Mouse (Mus musculus): Measurements from ENCODE around the gene Nfkbiz. TPM values are rescaled to one million over a fixed set of nuclear protein-coding genes. Genes with fewer than 3 reads are reported as not detected.

The Nfkbiz gene
- polyA plus RNA-seq, 1 experiment from 2014 or later, result 0.99 TPM

- ATAC-seq (no peak), DNase-seq (ENCODE audit: low spot score) (no peak)
- Histone ChIP-seq H3K27me3 (replicated peaks; ENCODE audit: control insufficient read depth, insufficient read depth, low read length) (no peaks in the 10 kb centered on the region), H3K4me1 (ENCODE audit: control insufficient read depth, insufficient read depth, low read length) (no peaks in the 10 kb centered on the region), H3K4me2 (ENCODE audit: low read length) (no peak overlapping the region), H3K4me3 (ENCODE audit: low read depth, low read length) (no peak overlapping the region), H3K36me3 (ENCODE audit: control insufficient read depth, insufficient read depth, low read length) (no peaks in the 10 kb centered on the region), H3K9me3 (replicated peaks; ENCODE audit: control insufficient read depth, low read length) (no peaks in the 10 kb centered on the region), H3K27ac (ENCODE audit: low read depth, low read length) (no peak overlapping the region), H3K9ac (ENCODE audit: low read length) (no peak overlapping the region)
- 86% methylated on average over 7 of the region's 7 CpGs for WGBS
Measured at GRCm38 (mm10) chr16:55798845-55799244, 39.9 kb downstream of the Nfkbiz start.

- ATAC-seq, result no peak
- no peaks in the 10 kb centered on the region for H3K9me3 ChIP-seq (replicated peaks; ENCODE audit: control insufficient read depth, low read length)
- WGBS, result 92% methylated on average over 7 of the region's 7 CpGs
- no peak for DNase-seq (ENCODE audit: low spot score)
- no peak overlapping the region for H3K4me3 ChIP-seq (ENCODE audit: low read depth, low read length)
- H3K27ac ChIP-seq (ENCODE audit: low read depth, low read length), result no peak overlapping the region
- no peak overlapping the region for H3K9ac ChIP-seq (ENCODE audit: low read length)
- no peaks in the 10 kb centered on the region for H3K36me3 ChIP-seq (ENCODE audit: control insufficient read depth, insufficient read depth, low read length)
- H3K4me2 ChIP-seq (ENCODE audit: low read length), result no peak overlapping the region
- no peaks in the 10 kb centered on the region for H3K4me1 ChIP-seq (ENCODE audit: control insufficient read depth, insufficient read depth, low read length)
- no peaks in the 10 kb centered on the region for H3K27me3 ChIP-seq (replicated peaks; ENCODE audit: control insufficient read depth, insufficient read depth, low read length)
Measured at GRCm38 (mm10) chr16:55790326-55790725, 48.4 kb downstream of the Nfkbiz start.

- Histone ChIP-seq H3K4me2 (ENCODE audit: low read length) (no peak overlapping the region), H3K4me3 (ENCODE audit: low read depth, low read length) (no peak overlapping the region), H3K27me3 (replicated peaks; ENCODE audit: control insufficient read depth, insufficient read depth, low read length) (no peaks in the 10 kb centered on the region), H3K27ac (ENCODE audit: low read depth, low read length) (no peak overlapping the region), H3K4me1 (ENCODE audit: control insufficient read depth, insufficient read depth, low read length) (no peaks in the 10 kb centered on the region), H3K9me3 (replicated peaks; ENCODE audit: control insufficient read depth, low read length) (no peaks in the 10 kb centered on the region), H3K9ac (ENCODE audit: low read length) (no peak overlapping the region), H3K36me3 (ENCODE audit: control insufficient read depth, insufficient read depth, low read length) (no peaks in the 10 kb centered on the region)
- no peak for ATAC-seq
- DNase-seq (ENCODE audit: low spot score), result no peak
- WGBS, result 62% methylated on average over 1 of the region's 1 CpGs
Measured at GRCm38 (mm10) chr16:55789291-55789690, 49.4 kb downstream of the Nfkbiz start.

- Histone ChIP-seq H3K9ac (ENCODE audit: low read length) (no peak overlapping the region), H3K4me2 (ENCODE audit: low read length) (no peak overlapping the region), H3K9me3 (replicated peaks; ENCODE audit: control insufficient read depth, low read length) (no peaks in the 10 kb centered on the region), H3K4me1 (ENCODE audit: control insufficient read depth, insufficient read depth, low read length) (no peaks in the 10 kb centered on the region), H3K27me3 (replicated peaks; ENCODE audit: control insufficient read depth, insufficient read depth, low read length) (no peaks in the 10 kb centered on the region), H3K36me3 (ENCODE audit: control insufficient read depth, insufficient read depth, low read length) (no peaks in the 10 kb centered on the region), H3K27ac (ENCODE audit: low read depth, low read length) (no peak overlapping the region), H3K4me3 (ENCODE audit: low read depth, low read length) (no peak overlapping the region)
- DNase-seq (ENCODE audit: low spot score) (no peak), ATAC-seq (no peak)
- whole genome bisulfite sequencing, result 85% methylated on average over 5 of the region's 5 CpGs
Measured at GRCm38 (mm10) chr16:55788671-55789070, 50.0 kb downstream of the Nfkbiz start.

- 94% methylated on average over 13 of the region's 13 CpGs for WGBS
Measured at GRCm38 (mm10) chr16:55787385-55788072, 51.2 kb downstream of the Nfkbiz start.

GRCm38 (mm10) chr16:55784379-55784778 is 54.3 kb downstream of the Nfkbiz start:
- Histone ChIP-seq H3K4me3 (ENCODE audit: low read depth, low read length) (no peak overlapping the region), H3K27ac (ENCODE audit: low read depth, low read length) (no peak overlapping the region), H3K4me1 (ENCODE audit: control insufficient read depth, insufficient read depth, low read length) (no peaks in the 10 kb centered on the region), H3K27me3 (replicated peaks; ENCODE audit: control insufficient read depth, insufficient read depth, low read length) (no peaks in the 10 kb centered on the region), H3K9ac (ENCODE audit: low read length) (no peak overlapping the region), H3K4me2 (ENCODE audit: low read length) (no peak overlapping the region), H3K9me3 (replicated peaks; ENCODE audit: control insufficient read depth, low read length) (no peaks in the 10 kb centered on the region), H3K36me3 (ENCODE audit: control insufficient read depth, insufficient read depth, low read length) (no peaks in the 10 kb centered on the region)
- DNase-seq (ENCODE audit: low spot score) (no peak), ATAC-seq (no peak)
- 75% methylated on average over 7 of the region's 7 CpGs for WGBS

More at GRCm38 (mm10) chr16:55787385-55788072, 51.2 kb downstream of the Nfkbiz start:
- Histone ChIP-seq H3K36me3 (ENCODE audit: control insufficient read depth, insufficient read depth, low read length) (no peaks in the 10 kb centered on the region), H3K4me1 (ENCODE audit: control insufficient read depth, insufficient read depth, low read length) (no peaks in the 10 kb centered on the region), H3K27ac (ENCODE audit: low read depth, low read length) (no peak overlapping the region), H3K9ac (ENCODE audit: low read length) (no peak overlapping the region), H3K4me3 (ENCODE audit: low read depth, low read length) (no peak overlapping the region), H3K4me2 (ENCODE audit: low read length) (no peak overlapping the region), H3K9me3 (replicated peaks; ENCODE audit: control insufficient read depth, low read length) (no peaks in the 10 kb centered on the region), H3K27me3 (replicated peaks; ENCODE audit: control insufficient read depth, insufficient read depth, low read length) (no peaks in the 10 kb centered on the region)
- ATAC-seq (no peak), DNase-seq (ENCODE audit: low spot score) (no peak)

GRCm38 (mm10) chr16:55783923-55784322 is 54.8 kb downstream of the Nfkbiz start:
- Histone ChIP-seq H3K27ac (ENCODE audit: low read depth, low read length) (no peak overlapping the region), H3K36me3 (ENCODE audit: control insufficient read depth, insufficient read depth, low read length) (no peaks in the 10 kb centered on the region), H3K9ac (ENCODE audit: low read length) (no peak overlapping the region), H3K4me3 (ENCODE audit: low read depth, low read length) (no peak overlapping the region), H3K9me3 (replicated peaks; ENCODE audit: control insufficient read depth, low read length) (no peaks in the 10 kb centered on the region), H3K4me2 (ENCODE audit: low read length) (no peak overlapping the region), H3K27me3 (replicated peaks; ENCODE audit: control insufficient read depth, insufficient read depth, low read length) (no peaks in the 10 kb centered on the region), H3K4me1 (ENCODE audit: control insufficient read depth, insufficient read depth, low read length) (no peaks in the 10 kb centered on the region)
- WGBS, result 86% methylated on average over 3 of the region's 3 CpGs
- DNase-seq (ENCODE audit: low spot score) (no peak), ATAC-seq (no peak)

- Histone ChIP-seq H3K4me1 (ENCODE audit: control insufficient read depth, insufficient read depth, low read length) (no peaks in the 10 kb centered on the region), H3K9me3 (replicated peaks; ENCODE audit: control insufficient read depth, low read length) (no peaks in the 10 kb centered on the region), H3K9ac (ENCODE audit: low read length) (no peak overlapping the region), H3K27me3 (replicated peaks; ENCODE audit: control insufficient read depth, insufficient read depth, low read length) (no peaks in the 10 kb centered on the region), H3K4me3 (ENCODE audit: low read depth, low read length) (no peak overlapping the region), H3K27ac (ENCODE audit: low read depth, low read length) (no peak overlapping the region), H3K4me2 (ENCODE audit: low read length) (no peak overlapping the region), H3K36me3 (ENCODE audit: control insufficient read depth, insufficient read depth, low read length) (no peaks in the 10 kb centered on the region)
- no peak for DNase-seq (ENCODE audit: low spot score)
- no peak for ATAC-seq
- WGBS, result 81% methylated on average over 2 of the region's 2 CpGs
Measured at GRCm38 (mm10) chr16:55782911-55783310, 55.8 kb downstream of the Nfkbiz start.

GRCm38 (mm10) chr16:55781809-55782208 is 56.9 kb downstream of the Nfkbiz start:
- no peaks in the 10 kb centered on the region for H3K36me3 ChIP-seq (ENCODE audit: control insufficient read depth, insufficient read depth, low read length)
- H3K9ac ChIP-seq (ENCODE audit: low read length), result no peak overlapping the region
- no peaks in the 10 kb centered on the region for H3K27me3 ChIP-seq (replicated peaks; ENCODE audit: control insufficient read depth, insufficient read depth, low read length)
- H3K4me2 ChIP-seq (ENCODE audit: low read length), result no peak overlapping the region
- no peaks in the 10 kb centered on the region for H3K9me3 ChIP-seq (replicated peaks; ENCODE audit: control insufficient read depth, low read length)
- no peak for DNase-seq (ENCODE audit: low spot score)
- no peaks in the 10 kb centered on the region for H3K4me1 ChIP-seq (ENCODE audit: control insufficient read depth, insufficient read depth, low read length)
- no peak overlapping the region for H3K27ac ChIP-seq (ENCODE audit: low read depth, low read length)
- no peak overlapping the region for H3K4me3 ChIP-seq (ENCODE audit: low read depth, low read length)
- 78% methylated on average over 5 of the region's 5 CpGs for WGBS
- ATAC-seq, result no peak
